Mouse (Mus musculus) lung, embryonic 16.5 days (tissue): ENCODE results near the gene Dusp12. TPM values are rescaled to one million over a fixed set of nuclear protein-coding genes. Genes with fewer than 3 reads are reported as not detected.

Experiments used
- ATAC-seq: fragments of 200-750 bp; cut with Nextera tagmentation; 2 replicates; pipeline ENCODE4 v1.8.0; 2017; ENCODE audit warnings: low read depth, mild to moderate bottlenecking, moderate library complexity
- H3K27ac ChIP-seq: fragments of 300-500 bp; sonication (generic); 2 replicates; pipeline ENCODE4 v1.5.1; 2014; ENCODE audit warnings: mild to moderate bottlenecking, control low read depth, low read length
- H3K27me3 ChIP-seq: fragments of 300-500 bp; sonication (generic); 2 replicates; pipeline ENCODE4 v1.6.1; 2014; ENCODE audit warnings: low read depth, low read length, mixed read lengths; ENCODE audit not compliant: control insufficient read depth, insufficient read depth
- H3K36me3 ChIP-seq: fragments of 300-500 bp; sonication (generic); 2 replicates; pipeline ENCODE4 v1.6.1; 2014; ENCODE audit warnings: low read length; ENCODE audit not compliant: control insufficient read depth, insufficient read depth
- H3K4me1 ChIP-seq: fragments of 300-500 bp; sonication (generic); replicated peaks from 2 replicates; pipeline ENCODE4 v1.6.1; 2014; ENCODE audit warnings: low read length, mixed read lengths; ENCODE audit not compliant: control insufficient read depth, insufficient read depth
- H3K4me2 ChIP-seq: fragments of 300-500 bp; sonication (generic); 2 replicates; pipeline ENCODE4 v1.6.1; 2014; ENCODE audit warnings: low read depth, low read length, control low read depth
- H3K4me3 ChIP-seq: fragments of 300-500 bp; sonication (generic); 2 replicates; pipeline ENCODE4 v1.5.1; 2014; ENCODE audit warnings: mild to moderate bottlenecking, low read length, control low read depth
- H3K9ac ChIP-seq: fragments of 300-500 bp; sonication (generic); 2 replicates; pipeline ENCODE4 v1.6.1; 2014; ENCODE audit warnings: low read length, control low read depth
- H3K9me3 ChIP-seq: fragments of 300-500 bp; sonication (generic); 2 replicates; pipeline ENCODE4 v1.6.1; 2016; ENCODE audit warnings: low read length; ENCODE audit not compliant: control insufficient read depth
- WGBS: fragments of 180-500 bp; shearing (Covaris S2); extraction: QIAGEN DNeasy Blood & Tissue Kit; methylation state at CpG from one replicate; pipeline ENCODE4 v1.1.7; 2014; 5-methylcytosine and 5-hydroxymethylcytosine counted together
- polyA plus RNA-seq: library from polyadenylated mRNA; unstranded; fragments of >200 nt; fragmentation: Nextera tagmentation; extraction: Ambion mirVana; gene quantifications from 2 replicates; pipeline ENCODE4 v1.2.1, GENCODE M21; 2015

Dusp12 gene
- polyA plus RNA-seq, 1 experiment from 2014 or later: 29.2 TPM

DNA sequence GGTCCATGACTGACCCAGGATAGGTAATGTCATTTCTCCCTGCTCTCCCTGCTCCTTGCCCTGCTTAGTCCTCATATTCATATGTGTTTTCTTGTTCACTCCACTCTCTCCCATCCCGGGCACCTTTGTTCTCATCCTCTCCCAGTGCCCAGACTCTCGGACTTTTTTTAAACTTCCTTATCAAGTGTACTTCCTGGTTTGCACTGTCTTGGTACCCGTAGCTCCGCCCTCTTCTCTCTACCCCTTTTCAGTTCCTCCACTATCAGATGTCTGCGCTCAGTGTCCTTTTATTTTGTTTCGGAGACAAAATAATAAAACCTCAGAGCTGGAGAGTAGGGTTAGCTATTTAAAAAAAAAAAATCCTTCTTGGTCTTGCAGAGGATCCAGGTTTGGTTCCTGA lies 39.1 kb upstream of the Dusp12 start:
- no peaks in the 10 kb centered on the region for H3K4me1 ChIP-seq
- no peaks in the 10 kb centered on the region for H3K36me3 ChIP-seq
- no peak overlapping the region for H3K9ac ChIP-seq
- no peak overlapping the region for H3K27ac ChIP-seq
- H3K4me3 ChIP-seq: no peak overlapping the region
- WGBS: 61% methylated on average over 6 of the region's 6 CpGs
- no peak for ATAC-seq
- H3K27me3 ChIP-seq: no peaks in the 10 kb centered on the region
- H3K9me3 ChIP-seq: no peaks in the 10 kb centered on the region
- H3K4me2 ChIP-seq: no peak overlapping the region

DNA sequence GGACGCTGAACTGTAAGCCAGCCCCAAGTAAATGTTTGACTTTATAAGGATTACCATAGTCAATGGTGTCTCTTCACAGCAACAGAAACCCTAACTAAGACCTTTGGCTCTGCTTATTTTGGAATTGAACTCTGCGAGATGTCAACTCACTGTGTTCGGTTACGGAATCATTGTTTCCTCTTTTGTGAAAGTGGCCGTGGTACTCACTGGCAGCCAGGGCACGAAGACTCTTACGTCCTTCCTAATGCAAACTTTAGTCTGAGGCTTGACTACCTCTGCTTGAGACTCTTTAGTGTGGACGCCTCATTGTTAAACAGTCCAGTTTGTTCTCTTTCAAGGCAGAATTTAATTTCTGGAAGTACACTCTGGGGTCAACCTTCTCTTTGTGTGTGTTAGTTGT lies 34.0 kb upstream of the Dusp12 start:
- WGBS: 89% methylated on average over 8 of the region's 8 CpGs
- Histone ChIP-seq H3K4me3 (no peak overlapping the region), H3K4me1 (no peaks in the 10 kb centered on the region), H3K9ac (no peak overlapping the region), H3K4me2 (no peak overlapping the region), H3K27me3 (no peaks in the 10 kb centered on the region), H3K36me3 (no peaks in the 10 kb centered on the region), H3K9me3 (no peaks in the 10 kb centered on the region), H3K27ac (no peak overlapping the region)
- ATAC-seq: no peak

DNA sequence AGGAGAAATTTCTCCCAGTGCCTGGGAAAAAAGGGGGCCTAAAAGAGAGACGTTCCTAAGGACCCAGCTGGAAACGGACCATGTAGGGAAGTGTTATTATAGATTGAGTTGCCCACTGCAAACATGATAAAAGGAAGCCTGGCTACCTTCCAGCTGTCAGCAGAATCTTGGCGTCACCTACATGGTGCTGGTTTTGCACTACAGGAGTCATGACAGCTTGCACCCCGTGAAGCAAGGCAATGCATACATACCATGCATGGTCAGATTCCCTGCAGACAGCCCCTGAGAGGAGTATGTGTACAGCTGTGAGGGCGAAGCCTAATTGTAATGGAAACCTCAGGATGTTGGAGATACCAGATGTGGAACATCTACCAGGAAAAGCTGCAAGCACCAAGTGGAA lies 30.3 kb upstream of the Dusp12 start:
- 45% methylated on average over 5 of the region's 5 CpGs for WGBS
- no peaks in the 10 kb centered on the region for H3K36me3 ChIP-seq
- H3K27me3 ChIP-seq: peaks cover 1% of the 10 kb centered on the region; the same call in 1 of the 2 replicates
- no peak overlapping the region for H3K4me2 ChIP-seq
- H3K4me1 ChIP-seq: no peaks in the 10 kb centered on the region
- ATAC-seq: no peak
- no peak overlapping the region for H3K27ac ChIP-seq
- no peak overlapping the region for H3K4me3 ChIP-seq
- no peaks in the 10 kb centered on the region for H3K9me3 ChIP-seq
- no peak overlapping the region for H3K9ac ChIP-seq

DNA sequence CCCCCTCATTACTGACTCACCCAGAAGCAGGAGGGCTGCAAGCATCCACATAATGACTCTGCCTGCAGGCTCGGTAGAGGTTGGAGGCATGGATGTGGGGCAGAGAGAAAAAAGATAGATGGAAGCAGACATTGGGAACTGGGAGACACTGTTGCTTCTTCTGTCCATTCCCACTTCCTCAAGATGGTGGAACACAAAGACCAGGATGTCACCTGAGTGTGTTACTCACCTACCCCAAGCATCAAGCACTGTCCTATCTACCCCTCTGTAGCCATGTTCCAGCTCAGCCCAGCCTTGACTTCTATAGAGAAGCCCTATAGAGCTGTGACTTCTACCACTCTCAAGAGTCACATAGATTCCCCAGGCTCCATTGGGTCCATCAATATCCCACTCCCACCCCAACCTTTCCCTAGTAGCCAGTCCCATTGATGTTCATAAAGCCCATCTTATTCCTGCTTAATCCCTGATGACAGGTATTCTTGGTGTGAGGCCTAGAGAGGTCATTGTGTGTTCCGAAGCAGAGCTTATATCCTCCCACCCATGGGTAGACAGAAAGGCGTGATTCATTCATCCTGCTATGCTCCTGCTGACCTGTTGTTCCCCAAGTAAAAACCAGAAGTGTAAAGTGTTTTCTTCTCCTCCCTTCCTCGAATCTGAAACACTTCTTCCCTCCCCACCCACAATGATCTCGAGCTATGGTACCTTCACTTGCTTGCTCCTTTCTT lies 27.7 kb upstream of the Dusp12 start, which contains the start of gene Fcrlb:
TSS of gene Fcrlb (minus strand) at position 51 of the 725 bp plus-strand sequence.
- H3K9me3 ChIP-seq: no peaks in the 10 kb centered on the region
- no peak within 1 kb of the TSS for H3K4me3 ChIP-seq
- H3K27ac ChIP-seq: no peak within 1 kb of the TSS
- peaks cover 4% of the 10 kb centered on the region; the same call in 1 of the 2 replicates for H3K4me1 ChIP-seq
- H3K9ac ChIP-seq: no peak within 1 kb of the TSS
- peaks cover 17% of the 10 kb centered on the region for H3K27me3 ChIP-seq
- no peak within 1 kb of the TSS for H3K4me2 ChIP-seq
- ATAC-seq: no peak
- 61% methylated on average over 5 of the region's 5 CpGs for WGBS
- no peaks in the 10 kb centered on the region for H3K36me3 ChIP-seq

DNA sequence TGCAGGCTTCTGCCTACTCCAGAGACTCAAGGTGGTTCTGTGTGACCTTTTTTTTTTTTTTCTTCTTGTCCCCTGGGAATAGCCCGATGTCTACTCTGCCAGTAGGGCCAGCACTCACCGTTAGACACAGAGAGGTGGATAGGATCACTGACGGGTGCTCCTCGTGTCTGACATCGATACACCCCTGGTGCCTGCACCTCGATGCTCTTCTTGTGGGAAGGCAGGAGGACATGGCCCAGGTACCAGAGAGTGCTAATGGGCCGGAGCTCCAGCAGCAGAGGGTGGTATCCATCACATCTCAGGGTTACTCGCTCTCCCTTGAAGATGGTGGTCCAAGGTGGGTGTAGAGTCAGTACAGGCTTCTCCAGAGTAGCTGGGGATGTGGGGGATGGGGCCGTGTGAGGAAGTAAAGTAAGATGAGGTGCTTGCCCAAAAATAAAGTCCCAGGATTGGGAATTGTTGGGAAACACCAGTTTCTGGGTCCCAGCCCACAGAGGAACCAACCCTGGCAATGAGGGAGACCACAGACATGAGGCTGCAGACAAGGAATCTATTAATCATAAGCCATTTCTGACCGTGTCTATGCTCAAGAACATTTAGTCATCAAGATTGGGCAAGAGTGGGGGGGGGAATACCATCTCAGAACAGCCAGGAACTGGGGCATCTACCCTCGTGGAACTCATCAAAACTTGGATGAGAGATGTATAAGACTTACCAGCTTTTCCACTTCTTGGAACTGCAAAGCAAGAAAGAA lies 26.7 kb upstream of the Dusp12 start:
- Histone ChIP-seq H3K4me3 (no peak overlapping the region), H3K4me1 (peaks cover 13% of the 10 kb centered on the region), H3K4me2 (no peak overlapping the region), H3K27me3 (peaks cover 26% of the 10 kb centered on the region), H3K9ac (no peak overlapping the region), H3K9me3 (no peaks in the 10 kb centered on the region), H3K27ac (no peak overlapping the region), H3K36me3 (no peaks in the 10 kb centered on the region)
- no peak for ATAC-seq
- WGBS: 74% methylated on average over 11 of the region's 11 CpGs

DNA sequence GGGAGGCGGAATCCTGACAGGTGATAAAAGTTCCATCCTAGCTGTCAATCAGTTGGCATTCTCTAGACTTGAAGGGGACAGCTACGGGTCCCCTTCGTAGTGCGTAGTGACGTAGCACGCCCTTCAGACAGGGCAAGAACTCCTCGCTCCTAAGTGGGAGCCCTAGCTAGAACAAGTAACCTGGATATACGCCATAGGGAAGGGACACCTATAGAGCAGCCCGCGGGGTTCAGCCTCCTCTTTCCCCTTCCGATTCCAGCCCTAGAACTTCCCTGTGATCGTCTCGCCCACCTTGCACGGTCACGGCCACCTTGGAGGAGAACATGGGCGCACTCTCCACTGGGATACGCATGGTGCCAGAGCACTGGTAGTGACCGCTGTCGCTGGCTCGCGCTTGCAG lies 23.0 kb upstream of the Dusp12 start:
- H3K27ac ChIP-seq: no peak overlapping the region
- peaks cover 13% of the 10 kb centered on the region for H3K4me1 ChIP-seq
- no peaks in the 10 kb centered on the region for H3K9me3 ChIP-seq
- ATAC-seq: no peak; the same call in 1 of the 2 replicates
- H3K27me3 ChIP-seq: peaks cover 36% of the 10 kb centered on the region
- 11% methylated on average over 21 of the region's 21 CpGs for WGBS
- no peaks in the 10 kb centered on the region for H3K36me3 ChIP-seq
- no peak overlapping the region for H3K9ac ChIP-seq
- peak overlapping the region; percentile 54 for H3K4me3 ChIP-seq
- H3K4me2 ChIP-seq: peak overlapping the region; percentile 61

DNA sequence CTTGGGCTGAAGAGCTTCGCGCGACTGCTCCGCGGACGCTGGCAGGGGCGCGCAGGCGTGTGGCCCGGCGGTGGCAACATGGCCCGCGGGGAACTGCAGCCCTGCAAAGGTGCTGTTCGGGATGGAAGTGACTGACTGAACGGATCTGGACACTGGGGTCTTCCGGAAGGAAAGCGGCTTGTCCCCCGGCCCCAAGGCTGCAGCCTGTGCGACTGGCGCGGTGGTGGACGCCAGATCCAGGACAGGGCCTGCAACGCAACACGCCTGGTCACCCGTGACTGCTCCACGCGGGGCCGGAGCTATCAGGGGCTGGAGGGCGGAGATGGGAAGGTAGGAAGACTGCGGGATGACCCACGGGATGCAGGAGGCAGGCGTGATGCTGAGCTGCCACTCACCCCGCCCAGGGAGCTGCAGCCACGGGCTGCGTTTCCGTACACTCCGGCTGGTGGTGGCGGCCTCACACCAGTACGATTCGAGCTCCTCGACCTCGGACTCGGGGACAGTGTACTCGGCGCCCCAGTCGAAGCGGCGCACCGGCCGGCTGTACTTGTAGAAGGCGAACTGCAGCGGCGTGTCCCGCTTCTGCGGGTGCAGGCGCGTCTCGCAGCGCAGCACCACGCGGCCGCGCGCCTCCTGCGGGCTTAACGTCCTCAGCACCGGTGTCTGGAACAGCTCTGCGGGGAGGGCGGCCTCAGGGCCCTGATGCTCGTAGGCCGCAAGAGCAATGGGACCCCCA lies 22.3 kb upstream of the Dusp12 start:
- Histone ChIP-seq H3K36me3 (no peaks in the 10 kb centered on the region), H3K9me3 (no peaks in the 10 kb centered on the region), H3K9ac (peak overlapping the region; percentile 44; the same call in 1 of the 2 replicates), H3K27me3 (peaks cover 36% of the 10 kb centered on the region), H3K4me1 (peaks cover 13% of the 10 kb centered on the region), H3K4me2 (peak overlapping the region; percentile 61), H3K4me3 (peak overlapping the region; percentile 54), H3K27ac (no peak overlapping the region)
- under 1% methylated on average over 71 of the region's 71 CpGs for WGBS
- ATAC-seq: peak; percentile 72

DNA sequence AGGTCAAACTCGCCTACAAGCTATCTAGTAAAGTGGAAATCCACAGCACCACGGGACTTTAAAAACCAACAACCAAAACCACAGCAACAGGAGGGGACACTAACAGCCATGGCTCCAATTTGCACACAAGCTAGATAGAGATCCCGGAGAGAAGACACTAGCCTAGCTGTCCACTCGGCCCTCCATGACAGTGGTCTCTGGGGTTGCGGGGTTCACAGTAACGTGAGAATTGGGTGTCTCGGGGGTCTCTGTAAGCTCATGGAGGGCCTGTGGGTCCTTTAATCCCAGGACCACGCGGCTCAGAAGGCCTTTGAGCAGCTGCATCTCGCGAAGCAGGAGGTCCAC lies 21.7 kb upstream of the Dusp12 start:
- no peak overlapping the region for H3K27ac ChIP-seq
- H3K4me1 ChIP-seq: peaks cover 13% of the 10 kb centered on the region
- ATAC-seq: no peak
- H3K4me3 ChIP-seq: peak overlapping the region; percentile 54
- H3K27me3 ChIP-seq: peaks cover 36% of the 10 kb centered on the region
- WGBS: 23% methylated on average over 11 of the region's 11 CpGs
- 0 out of 2 replicates have a peak overlapping the region, but pooled peaks have one; percentile 11 for H3K9ac ChIP-seq
- no peaks in the 10 kb centered on the region for H3K9me3 ChIP-seq
- no peaks in the 10 kb centered on the region for H3K36me3 ChIP-seq
- peak overlapping the region; percentile 61 for H3K4me2 ChIP-seq

DNA sequence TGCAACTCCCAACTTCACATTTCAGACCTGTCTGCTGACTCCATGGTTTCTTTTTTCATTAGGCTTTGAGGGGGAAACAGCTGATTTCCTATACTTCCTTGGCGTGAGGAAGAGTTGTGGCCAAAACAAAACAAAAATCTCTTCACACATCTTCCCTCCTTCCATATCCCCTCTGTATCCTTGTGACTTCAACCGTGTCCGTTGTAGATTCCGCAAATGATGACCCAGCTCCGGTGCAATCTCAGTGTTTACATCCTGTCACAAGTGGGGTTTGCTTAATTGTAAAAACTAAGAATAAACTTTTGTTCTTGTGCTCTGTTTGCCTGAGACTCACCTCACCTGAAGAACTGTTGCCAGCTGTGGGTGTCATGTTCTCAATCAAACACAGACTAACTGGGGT lies 18.1 kb upstream of the Dusp12 start:
- Histone ChIP-seq H3K4me2 (no peak overlapping the region), H3K27me3 (peaks cover 28% of the 10 kb centered on the region), H3K36me3 (no peaks in the 10 kb centered on the region), H3K27ac (no peak overlapping the region), H3K9me3 (no peaks in the 10 kb centered on the region), H3K4me3 (no peak overlapping the region), H3K9ac (no peak overlapping the region), H3K4me1 (peaks cover 12% of the 10 kb centered on the region)
- no peak for ATAC-seq
- WGBS: 29% methylated on average over 5 of the region's 5 CpGs
